Mouse (Mus musculus) CD4-positive, CD25-positive, alpha-beta regulatory T cell, adult 4 months (primary cell): Measurements from ENCODE around the gene Slc6a6. TPM values are rescaled to one million over a fixed set of nuclear protein-coding genes. Genes with fewer than 3 reads are reported as not detected.

Experiments
- ATAC-seq: one replicate; pipeline ENCODE4 v1.8.0; 2017
- polyA plus RNA-seq, 2 experiments: library from polyadenylated mRNA; unstranded; fragments of 100-300 nt; shearing (Covaris generic); gene quantifications; one replicate each; pipeline ENCODE4 v1.2.1; 2017

Slc6a6 gene
- polyA plus RNA-seq, 2 experiments from 2014 or later: 43.3 to 45.1 TPM

DNA sequence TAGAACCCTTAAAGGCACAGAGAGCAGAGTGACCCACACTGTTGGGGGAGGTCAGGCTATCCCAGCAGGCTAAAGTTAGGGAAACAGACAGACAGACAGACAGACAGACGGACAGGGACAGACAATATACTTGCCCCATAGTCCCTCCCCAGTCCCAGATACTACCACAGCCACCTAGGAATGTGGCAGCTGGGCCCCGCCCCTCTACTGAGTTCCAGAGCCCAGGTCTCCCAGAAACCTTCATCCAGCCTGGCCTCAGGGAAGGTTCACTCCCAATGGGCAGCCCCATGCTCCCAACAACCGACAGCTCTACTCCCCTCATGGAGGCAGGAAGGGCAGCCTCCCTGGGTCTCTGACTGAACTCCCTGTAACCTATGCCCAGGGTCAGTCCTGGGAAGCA, 111.8 kb downstream of the Slc6a6 start:
- ATAC-seq: no peak

DNA sequence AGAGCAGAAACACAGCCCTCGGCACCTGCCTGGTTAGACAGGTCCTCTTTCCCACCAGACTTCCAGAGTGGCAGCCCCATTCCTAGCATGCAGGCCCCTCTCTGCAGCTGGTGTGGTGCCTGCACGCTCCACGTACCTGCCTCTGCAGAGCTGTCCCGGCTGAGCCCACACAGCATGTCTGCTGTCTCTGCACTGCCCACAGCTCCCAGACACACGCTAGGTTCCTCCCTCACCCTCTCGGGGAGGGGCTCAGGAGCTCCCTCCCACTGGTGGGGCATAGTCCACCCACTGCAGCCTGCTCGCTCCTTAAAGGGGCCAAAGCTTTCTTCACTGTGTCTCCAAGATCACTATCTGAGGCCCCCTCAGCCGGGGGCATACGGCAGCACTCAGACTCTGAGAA, 112.2 kb downstream of the Slc6a6 start:
- ATAC-seq: no peak

DNA sequence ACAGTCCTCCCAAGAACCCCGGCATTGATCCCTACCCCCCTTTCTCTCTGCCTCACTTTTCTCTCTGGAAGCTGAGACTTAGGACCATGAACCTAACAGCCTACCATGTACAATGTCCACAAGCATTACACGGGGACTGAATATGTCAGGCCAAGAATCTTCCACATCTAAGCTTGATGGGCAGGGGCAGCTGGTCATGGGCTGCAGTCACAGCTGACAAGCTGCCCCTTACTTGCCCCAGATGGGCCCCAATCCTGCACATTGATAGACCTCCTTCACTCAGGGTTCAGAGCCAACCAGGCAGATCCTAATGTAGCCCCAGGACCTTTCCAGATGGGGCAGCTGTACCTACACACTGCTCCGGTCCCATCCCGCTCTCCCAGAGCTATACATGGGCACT, 112.9 kb downstream of the Slc6a6 start:
- no peak for ATAC-seq

DNA sequence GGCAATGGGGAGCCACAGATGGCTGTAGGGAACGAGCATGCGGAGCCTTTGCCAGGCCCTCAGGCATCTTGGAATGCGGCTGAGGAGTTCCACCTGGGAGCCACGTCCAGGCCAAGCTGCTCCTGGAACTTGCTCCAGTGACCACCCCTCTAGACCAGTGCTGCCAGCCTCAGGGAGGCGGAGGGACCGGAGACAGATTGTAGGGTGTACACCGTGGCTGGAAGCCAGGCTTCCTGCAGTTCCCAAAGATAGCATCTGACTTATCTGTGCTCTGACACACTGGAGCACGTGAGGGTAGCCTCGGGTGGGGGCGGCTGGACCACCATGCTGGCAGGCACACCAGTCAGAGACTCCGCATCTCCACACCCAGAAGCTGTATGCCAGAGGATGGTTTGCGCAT, 114.6 kb downstream of the Slc6a6 start:
- no peak for ATAC-seq

DNA sequence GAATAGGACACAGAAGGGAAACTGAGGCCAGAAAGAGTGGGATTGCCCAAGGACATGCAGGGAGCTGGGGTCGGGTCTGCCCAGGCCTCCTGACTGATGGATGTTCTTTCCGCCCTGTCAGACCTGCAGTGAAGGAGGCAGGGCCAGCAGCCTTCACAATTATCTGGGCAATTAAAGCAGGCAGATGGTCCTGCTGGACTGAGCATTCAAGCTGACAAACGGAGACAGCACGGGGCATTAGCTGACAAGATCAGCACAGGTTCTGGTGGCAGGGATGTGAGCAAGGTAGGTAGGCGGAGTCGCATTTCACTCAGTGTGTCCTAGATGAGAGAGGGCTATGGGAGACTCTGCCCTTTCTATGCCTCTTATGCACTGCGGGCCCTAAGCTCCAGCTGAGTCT, 120.3 kb downstream of the Slc6a6 start:
- no peak for ATAC-seq

DNA sequence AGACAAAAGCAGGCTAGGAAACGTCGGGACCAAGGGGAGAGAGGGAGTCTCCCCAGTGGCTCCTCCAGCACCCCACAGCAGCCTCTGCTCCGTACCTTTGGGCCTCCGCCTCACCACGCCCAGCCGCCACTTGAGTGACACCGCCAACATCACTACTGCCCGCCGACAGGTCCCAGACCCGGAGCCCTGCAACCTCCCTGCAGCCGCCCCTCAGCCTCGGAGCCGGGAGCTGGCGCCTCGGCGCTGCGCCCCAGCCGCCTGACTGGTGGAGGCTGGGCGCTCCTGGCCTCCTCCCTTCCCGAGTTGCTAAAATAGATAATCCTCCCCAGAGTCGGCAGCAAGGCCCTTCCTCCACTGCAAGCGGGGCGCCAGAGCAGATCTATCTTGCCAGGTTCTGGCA, 123.3 kb downstream of the Slc6a6 start:
- ATAC-seq: no peak

DNA sequence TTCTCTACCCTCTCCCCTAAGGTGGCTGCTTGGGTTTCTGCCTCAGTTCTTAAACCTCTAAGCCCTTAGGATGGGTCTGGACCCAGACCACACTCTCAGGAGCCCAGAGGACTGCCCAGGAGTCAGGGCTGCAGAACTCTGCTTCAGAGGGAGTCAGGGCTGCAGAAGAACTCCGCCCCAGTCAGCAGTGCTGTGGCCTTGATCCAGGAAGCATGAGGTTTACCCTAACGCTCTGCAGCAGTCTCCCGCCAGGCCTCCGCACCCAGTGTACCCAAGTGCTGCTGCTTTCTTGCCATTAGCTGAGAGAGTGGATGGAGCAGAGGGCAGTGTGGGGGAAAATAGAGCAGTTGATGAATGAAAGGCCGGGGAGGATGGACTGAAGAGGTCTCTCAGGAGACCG, 124.2 kb downstream of the Slc6a6 start:
- ATAC-seq: no peak

Other genes starting within 250 kb of the Slc6a6 start
- 10 to 100 TPM; 10.5 to 11.4 TPM for gene Chchd4, start 210.5 kb upstream of the Slc6a6 start, polyA plus RNA-seq
- 10 to 100 TPM; 62.2 to 99.3 TPM for gene Tmem43, start 210.3 kb upstream of the Slc6a6 start, polyA plus RNA-seq
- 10 to 100 TPM; 13.4 to 18.2 TPM for gene Xpc, start 168.2 kb upstream of the Slc6a6 start, polyA plus RNA-seq
- 100 to 1,000 TPM; 129 to 140 TPM for gene Lsm3, start 168.1 kb upstream of the Slc6a6 start, polyA plus RNA-seq
- gene Grip2, start 143.2 kb downstream of the Slc6a6 start, polyA plus RNA-seq: under 1 TPM; 0.29 to 0.30 TPM
- gene Ccdc174, start 194.0 kb downstream of the Slc6a6 start, polyA plus RNA-seq: 10 to 100 TPM; 37.9 to 54.0 TPM
- gene 4930590J08Rik, start 218.8 kb downstream of the Slc6a6 start, polyA plus RNA-seq: 1 to 10 TPM in 1 of 2 experiments, under 1 TPM in 1; 0.20 to 1.1 TPM